Mouse (Mus musculus) intestine, embryonic 15.5 days (tissue): ENCODE data around the gene B9d2. TPM values are rescaled to one million over a fixed set of nuclear protein-coding genes. Genes with fewer than 3 reads are reported as not detected.

Experiments used
- ATAC-seq: fragments of 200-750 bp; cut with Nextera tagmentation; 2 replicates; pipeline ENCODE4 v1.8.0; 2017; ENCODE audit warnings: moderate TSS enrichment, moderate library complexity
- H3K27ac ChIP-seq: fragments of 300-500 bp; sonication (generic); 2 replicates; pipeline ENCODE4 v1.5.1; 2015; ENCODE audit warnings: mild to moderate bottlenecking, inconsistent platforms
- H3K27me3 ChIP-seq: fragments of 300-500 bp; sonication (generic); replicated peaks from 2 replicates; pipeline ENCODE4 v1.6.1; 2015; ENCODE audit warnings: inconsistent platforms
- H3K36me3 ChIP-seq: fragments of 300-500 bp; sonication (generic); 2 replicates; pipeline ENCODE4 v1.6.1; 2015; ENCODE audit warnings: inconsistent platforms
- H3K4me1 ChIP-seq: fragments of 300-500 bp; sonication (generic); replicated peaks from 2 replicates; pipeline ENCODE4 v1.6.1; 2015; ENCODE audit warnings: inconsistent platforms
- H3K4me2 ChIP-seq: fragments of 300-500 bp; sonication (generic); replicated peaks from 2 replicates; pipeline ENCODE4 v1.6.1; 2015; ENCODE audit warnings: mild to moderate bottlenecking, inconsistent platforms
- H3K4me3 ChIP-seq: fragments of 300-500 bp; sonication (generic); replicated peaks from 2 replicates; pipeline ENCODE4 v1.5.1; 2015; ENCODE audit warnings: inconsistent platforms
- H3K9ac ChIP-seq: fragments of 300-500 bp; sonication (generic); 2 replicates; pipeline ENCODE4 v1.6.1; 2015; ENCODE audit warnings: inconsistent platforms
- H3K9me3 ChIP-seq: fragments of 300-500 bp; sonication (generic); 2 replicates; pipeline ENCODE4 v1.6.1; 2016; ENCODE audit warnings: inconsistent platforms
- WGBS: fragments of 180-500 bp; shearing (Covaris S2); methylation state at CpG from one replicate; pipeline ENCODE4 v1.1.7; 2015; 5-methylcytosine and 5-hydroxymethylcytosine counted together
- polyA plus RNA-seq: library from polyadenylated mRNA; unstranded; fragments of >200 nt; fragmentation: Nextera tagmentation; extraction: Ambion mirVana; gene quantifications from 2 replicates; pipeline ENCODE4 v1.2.1, GENCODE M21; 2015

The B9d2 gene
- polyA plus RNA-seq, 1 experiment from 2014 or later = 22.4 TPM

DNA sequence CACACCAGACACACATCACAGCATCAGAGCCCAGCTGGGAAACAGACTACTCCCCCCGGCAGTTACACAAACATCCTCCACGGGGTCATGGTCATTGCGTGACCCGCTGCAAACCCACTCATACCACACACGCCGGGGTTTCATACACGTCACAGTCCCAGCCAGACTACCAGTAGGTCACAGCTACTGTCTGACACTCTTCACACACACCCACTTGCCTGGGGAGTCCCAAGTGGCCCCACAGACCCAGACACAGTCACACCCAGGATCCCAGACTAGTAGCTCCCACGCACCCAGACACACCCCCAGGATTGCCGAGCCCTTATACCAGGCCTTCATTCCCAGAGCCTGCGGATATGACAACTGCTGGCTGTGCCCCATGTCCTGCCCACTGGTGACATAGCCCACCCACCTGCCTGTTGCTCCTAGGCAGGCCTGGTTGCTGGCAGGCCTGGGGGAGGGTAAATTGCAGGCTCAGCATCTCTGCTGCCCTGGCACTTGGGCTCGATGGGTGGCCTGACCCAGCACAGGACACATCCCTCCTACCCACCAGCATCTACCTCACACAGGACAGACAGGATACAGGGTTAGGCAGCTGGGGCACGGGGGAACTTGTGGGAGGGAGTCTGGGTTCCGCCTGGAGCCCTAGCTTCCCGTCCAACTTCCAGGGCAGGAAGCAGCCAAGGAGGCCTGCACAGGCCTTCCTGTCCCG is 27.2 kb downstream of the B9d2 start:
- Histone ChIP-seq H3K4me1 (peaks cover 66% of the 10 kb centered on the region), H3K9ac (no peak overlapping the region), H3K4me2 (no peak overlapping the region), H3K36me3 (no peaks in the 10 kb centered on the region; the same call in 1 of the 2 replicates), H3K4me3 (no peak overlapping the region), H3K27ac (peak overlapping the region; percentile 54), H3K27me3 (0 out of 2 replicates have a peak, but pooled peaks cover 4% of the 10 kb centered on the region), H3K9me3 (no peaks in the 10 kb centered on the region)
- 41% methylated on average over 15 of the region's 15 CpGs for WGBS
- no peak for ATAC-seq

DNA sequence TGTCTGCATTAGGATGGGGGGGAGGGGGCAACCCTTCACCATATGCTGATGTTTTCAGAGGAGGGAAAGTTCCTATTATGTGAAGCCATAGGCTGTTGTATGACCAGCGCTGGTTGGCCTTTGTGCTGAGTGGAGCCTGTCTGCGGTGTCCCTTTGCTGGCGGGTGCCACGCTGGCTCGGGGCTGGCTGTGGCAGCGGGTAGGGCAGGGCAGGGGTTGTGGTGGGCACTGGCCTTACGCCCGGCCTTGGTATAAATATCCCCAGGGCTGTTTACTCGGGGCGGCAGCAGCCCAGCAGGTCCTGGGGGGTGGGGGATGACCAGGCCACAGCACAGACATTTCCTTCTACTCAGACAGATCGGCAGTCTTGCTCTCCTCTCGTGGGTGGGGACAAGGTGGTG is 29.4 kb downstream of the B9d2 start:
- H3K9ac ChIP-seq = peak overlapping the region; percentile 4; the same call in 1 of the 2 replicates

DNA sequence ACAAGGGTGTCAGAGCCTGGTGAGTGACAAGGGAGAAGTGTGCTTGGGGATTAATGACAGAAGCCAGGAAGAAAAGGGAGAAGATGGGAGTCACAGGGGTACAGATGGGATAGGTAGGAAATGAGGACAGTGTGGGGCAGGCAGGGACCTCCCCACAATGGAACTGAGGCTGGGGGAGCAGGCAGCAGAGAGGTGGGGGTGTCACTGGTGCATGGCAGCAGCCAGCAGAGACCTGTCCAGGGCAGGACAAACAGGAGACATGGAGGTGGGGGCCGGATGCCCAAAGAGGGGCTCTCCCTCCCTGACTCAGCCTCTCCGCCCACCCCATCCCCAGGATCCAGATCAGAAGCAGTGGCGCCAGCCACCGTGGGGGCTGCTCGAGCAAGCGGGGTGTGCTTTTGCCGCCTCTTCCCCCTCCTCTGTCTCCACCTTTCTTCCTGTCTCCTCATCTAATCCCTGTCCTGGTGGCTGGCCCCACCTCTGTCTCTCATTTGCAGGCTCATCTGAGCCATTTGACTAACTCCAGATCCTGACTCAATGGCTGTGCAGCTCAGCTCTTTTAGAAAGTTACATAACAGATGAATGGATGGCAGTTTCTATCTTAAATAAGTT is 30.0 kb downstream of the B9d2 start:
- no peak overlapping the region for H3K4me3 ChIP-seq
- H3K9ac ChIP-seq = peak overlapping the region; percentile 4; the same call in 1 of the 2 replicates
- WGBS = 16% methylated on average over 6 of the region's 7 CpGs
- peak overlapping the region; percentile 26; the same call in 1 of the 2 replicates for H3K4me2 ChIP-seq
- H3K36me3 ChIP-seq = peaks cover 23% of the 10 kb centered on the region
- H3K27me3 ChIP-seq = no peaks in the 10 kb centered on the region
- ATAC-seq = no peak; the same call in 1 of the 2 replicates
- peaks cover 57% of the 10 kb centered on the region for H3K4me1 ChIP-seq
- H3K27ac ChIP-seq = 0 out of 2 replicates have a peak overlapping the region, but pooled peaks have one; percentile 22
- no peaks in the 10 kb centered on the region for H3K9me3 ChIP-seq

More for the DNA sequence above, 29.4 kb downstream of the B9d2 start:
- Histone ChIP-seq H3K4me2 (no peak overlapping the region), H3K27ac (no peak overlapping the region), H3K9me3 (no peaks in the 10 kb centered on the region), H3K36me3 (peaks cover 18% of the 10 kb centered on the region), H3K27me3 (no peaks in the 10 kb centered on the region), H3K4me1 (peaks cover 59% of the 10 kb centered on the region), H3K4me3 (no peak overlapping the region)
- no peak for ATAC-seq
- WGBS = 15% methylated on average over 12 of the region's 12 CpGs

- WGBS = 61% methylated on average over 5 of the region's 5 CpGs
- H3K4me2 ChIP-seq = no peak overlapping the region
- H3K27ac ChIP-seq = 0 out of 2 replicates have a peak overlapping the region, but pooled peaks have one; percentile 22
- H3K4me1 ChIP-seq = peaks cover 51% of the 10 kb centered on the region
- H3K36me3 ChIP-seq = peaks cover 28% of the 10 kb centered on the region
- no peak overlapping the region for H3K9ac ChIP-seq
- no peak overlapping the region for H3K4me3 ChIP-seq
- ATAC-seq = no peak
- H3K27me3 ChIP-seq = no peaks in the 10 kb centered on the region
- no peaks in the 10 kb centered on the region for H3K9me3 ChIP-seq
Measured at GRCm38 (mm10) chr7:25711165-25711564, 30.6 kb downstream of the B9d2 start.

DNA sequence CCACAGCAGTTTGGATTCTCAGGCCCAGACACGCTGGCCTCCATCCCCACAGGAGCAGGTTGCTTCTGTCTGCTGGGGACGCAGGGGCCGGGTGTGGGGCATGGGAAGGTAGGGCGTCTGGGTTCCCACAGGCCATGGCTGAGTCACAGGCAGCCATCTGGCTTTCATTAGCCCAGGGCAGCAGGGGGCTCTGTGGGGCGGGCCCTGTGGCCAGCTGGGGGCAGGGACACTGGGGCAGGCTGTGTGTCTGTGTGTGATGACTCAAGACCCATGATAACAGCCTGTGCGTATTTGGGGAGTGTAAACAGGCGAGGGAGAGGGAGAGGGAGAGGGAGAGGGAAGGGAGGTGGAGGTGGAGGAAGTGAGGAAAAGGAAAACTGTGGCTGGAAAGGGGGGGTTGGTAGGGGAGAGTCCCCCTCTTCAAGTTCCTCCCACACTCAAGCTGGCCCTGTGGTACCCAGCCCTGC is 31.2 kb downstream of the B9d2 start:
- 0 out of 2 replicates have a peak overlapping the region, but pooled peaks have one; percentile 36 for H3K27ac ChIP-seq
- ATAC-seq = peak; percentile 39
- H3K9me3 ChIP-seq = no peaks in the 10 kb centered on the region
- H3K4me2 ChIP-seq = no peak overlapping the region
- peaks cover 28% of the 10 kb centered on the region for H3K36me3 ChIP-seq
- WGBS = 13% methylated on average over 7 of the region's 7 CpGs
- H3K27me3 ChIP-seq = no peaks in the 10 kb centered on the region
- no peak overlapping the region for H3K9ac ChIP-seq
- no peak overlapping the region for H3K4me3 ChIP-seq
- H3K4me1 ChIP-seq = peaks cover 46% of the 10 kb centered on the region

GRCm38 (mm10) chr7:25712801-25713200 is 32.2 kb downstream of the B9d2 start:
- Histone ChIP-seq H3K9me3 (no peaks in the 10 kb centered on the region), H3K4me1 (peaks cover 40% of the 10 kb centered on the region), H3K4me2 (no peak overlapping the region), H3K9ac (no peak overlapping the region), H3K4me3 (no peak overlapping the region), H3K27me3 (no peaks in the 10 kb centered on the region), H3K36me3 (peaks cover 28% of the 10 kb centered on the region), H3K27ac (no peak overlapping the region)
- ATAC-seq = no peak
- 91% methylated on average over 9 of the region's 9 CpGs for WGBS

DNA sequence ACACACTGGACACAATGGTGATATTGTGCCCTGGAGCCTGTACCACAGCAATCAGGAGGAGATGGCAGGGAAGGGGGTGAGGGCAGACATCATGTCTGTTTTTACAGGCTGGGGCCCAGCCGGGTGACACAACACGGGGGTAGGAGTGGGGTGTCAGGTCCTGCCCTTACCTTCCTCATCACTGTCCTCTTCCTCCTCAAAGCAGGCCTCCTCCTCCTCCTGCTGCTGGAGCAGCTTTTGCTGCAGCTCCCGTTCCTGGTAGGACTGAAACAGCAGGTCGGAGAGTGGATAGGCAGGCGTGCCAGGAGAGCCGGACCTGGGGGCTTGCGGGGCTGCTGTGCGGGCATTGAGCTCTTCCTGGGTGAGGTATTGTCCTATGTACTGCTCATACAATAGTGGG is 34.0 kb downstream of the B9d2 start:
- Histone ChIP-seq H3K9me3 (no peaks in the 10 kb centered on the region), H3K4me2 (no peak overlapping the region), H3K4me3 (no peak overlapping the region), H3K36me3 (peaks cover 28% of the 10 kb centered on the region), H3K27me3 (no peaks in the 10 kb centered on the region), H3K27ac (no peak overlapping the region), H3K9ac (no peak overlapping the region), H3K4me1 (peaks cover 41% of the 10 kb centered on the region)
- WGBS = 95% methylated on average over 8 of the region's 8 CpGs
- ATAC-seq = no peak

- WGBS = 97% methylated on average over 22 of the region's 22 CpGs
- H3K4me1 ChIP-seq = peaks cover 29% of the 10 kb centered on the region
- H3K4me2 ChIP-seq = no peak overlapping the region
- no peak for ATAC-seq
- no peaks in the 10 kb centered on the region for H3K27me3 ChIP-seq
- H3K4me3 ChIP-seq = no peak overlapping the region
- no peak overlapping the region for H3K27ac ChIP-seq
- peaks cover 30% of the 10 kb centered on the region for H3K36me3 ChIP-seq
- no peaks in the 10 kb centered on the region for H3K9me3 ChIP-seq
- no peak overlapping the region for H3K9ac ChIP-seq
Measured at GRCm38 (mm10) chr7:25715731-25716271, 35.2 kb downstream of the B9d2 start.

DNA sequence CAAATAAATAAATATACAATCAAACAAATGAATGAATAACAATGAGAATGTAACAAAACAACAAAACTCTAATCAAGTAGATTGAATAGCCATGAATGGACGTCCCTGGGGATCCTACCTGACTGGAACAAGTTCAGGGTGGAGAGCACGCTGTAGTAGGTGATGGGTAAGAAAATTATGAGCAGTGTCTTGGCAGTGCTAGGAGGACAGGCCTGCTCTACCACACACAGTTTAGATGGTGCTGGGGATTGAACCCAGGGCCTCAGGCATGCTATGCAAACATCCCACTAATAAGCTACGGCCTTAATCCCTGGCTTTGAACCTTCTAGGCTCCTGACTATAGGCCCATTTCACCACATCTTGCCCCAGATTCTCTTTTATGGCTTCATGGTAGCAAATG is 36.9 kb downstream of the B9d2 start:
- H3K27ac ChIP-seq = no peak overlapping the region
- ATAC-seq = no peak
- no peaks in the 10 kb centered on the region for H3K27me3 ChIP-seq
- H3K4me3 ChIP-seq = no peak overlapping the region
- H3K9ac ChIP-seq = no peak overlapping the region
- WGBS = 86% methylated on average over 3 of the region's 3 CpGs
- peak overlapping the region; percentile 62 for H3K4me2 ChIP-seq
- peaks cover 14% of the 10 kb centered on the region; the same call in 1 of the 2 replicates for H3K4me1 ChIP-seq
- peaks cover 38% of the 10 kb centered on the region for H3K36me3 ChIP-seq
- no peaks in the 10 kb centered on the region for H3K9me3 ChIP-seq

DNA sequence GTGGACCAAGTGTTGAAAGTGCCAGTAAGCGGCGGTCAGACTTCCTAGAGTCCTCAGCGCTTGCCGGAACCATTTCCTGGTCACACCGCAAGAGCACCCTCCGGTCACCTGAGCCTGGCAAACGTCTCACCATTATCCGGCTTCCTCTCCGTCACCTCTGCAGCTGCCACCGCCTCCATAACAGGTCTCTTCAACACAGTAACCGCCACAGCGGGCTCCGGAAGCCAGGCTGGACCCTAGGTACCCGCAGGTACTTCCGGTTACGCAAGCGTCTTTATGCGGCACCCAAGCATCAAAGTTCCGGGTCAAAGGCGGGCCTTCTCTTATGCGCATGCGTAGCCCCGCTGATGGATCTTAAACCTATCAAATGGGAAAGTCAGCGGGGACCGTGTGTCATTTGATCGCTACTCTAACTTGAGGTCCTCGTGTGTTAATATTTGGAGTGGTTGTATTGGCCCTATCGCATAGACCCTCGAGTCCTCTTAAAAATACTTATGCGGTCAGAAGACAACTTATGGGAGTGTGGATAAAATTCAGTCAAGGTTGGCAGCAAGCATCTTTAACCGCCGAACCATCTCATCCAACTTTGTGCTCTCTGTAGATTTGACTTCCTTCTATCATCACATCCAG is 38.3 kb downstream of the B9d2 start, which contains the start of gene Ccdc97:
Gene Ccdc97, minus strand, starts transcription at position 301 of the 630 bp plus-strand sequence.
- Histone ChIP-seq H3K4me1 (peaks cover 13% of the 10 kb centered on the region; the same call in 1 of the 2 replicates), H3K4me3 (peak within 1 kb of the TSS; percentile 61), H3K9ac (peak within 1 kb of the TSS; percentile 64), H3K36me3 (peaks cover 43% of the 10 kb centered on the region), H3K9me3 (no peaks in the 10 kb centered on the region), H3K27me3 (no peaks in the 10 kb centered on the region), H3K27ac (peak within 1 kb of the TSS; percentile 64), H3K4me2 (peak within 1 kb of the TSS; percentile 62)
- peak; percentile 89 for ATAC-seq
- WGBS = 3% methylated on average over 32 of the region's 32 CpGs

DNA sequence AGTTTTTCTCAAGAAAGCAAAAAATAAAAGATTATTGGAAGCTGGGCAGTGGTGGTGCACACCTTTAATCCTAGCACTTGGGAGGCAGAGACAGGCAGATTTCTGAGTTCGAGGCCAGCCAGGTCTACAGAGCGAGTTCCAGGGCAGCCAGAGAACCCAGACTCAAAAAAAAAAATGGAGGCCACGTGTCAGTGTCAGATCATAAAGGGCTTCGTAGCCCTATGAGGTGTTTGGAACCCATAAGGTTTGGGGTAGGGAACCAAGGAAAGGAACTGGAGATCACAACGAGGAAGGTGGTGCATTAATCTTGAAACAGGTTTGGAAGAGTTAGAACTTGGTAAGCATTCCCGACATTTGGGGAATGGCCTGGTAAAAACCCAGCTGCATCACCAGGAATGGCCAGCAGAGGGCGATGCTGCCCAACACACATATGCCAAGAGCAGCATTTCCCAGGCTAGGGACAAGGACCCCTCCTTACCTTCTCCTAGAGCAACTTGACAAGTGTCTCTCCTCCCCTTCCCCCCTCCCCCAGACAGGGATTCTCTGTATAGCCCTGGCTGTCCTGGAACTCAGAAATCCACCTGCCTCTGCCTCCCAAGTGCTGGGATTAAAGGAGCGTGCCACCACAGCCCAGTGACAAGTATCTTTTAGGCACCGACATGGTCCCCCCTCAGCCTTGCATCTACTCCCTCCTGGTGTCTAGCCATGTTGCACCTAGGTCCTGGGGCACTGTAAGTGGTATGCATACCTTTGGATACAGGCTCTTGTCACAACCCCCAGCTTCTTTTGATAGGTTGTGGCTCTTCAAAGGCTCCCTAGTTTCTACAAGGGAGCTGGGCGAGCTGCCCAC is 39.4 kb downstream of the B9d2 start:
- Histone ChIP-seq H3K9ac (no peak overlapping the region), H3K4me2 (0 out of 2 replicates have a peak overlapping the region, but pooled peaks have one; percentile 62), H3K4me1 (peaks cover 13% of the 10 kb centered on the region; the same call in 1 of the 2 replicates), H3K9me3 (no peaks in the 10 kb centered on the region), H3K4me3 (no peak overlapping the region), H3K36me3 (peaks cover 44% of the 10 kb centered on the region), H3K27ac (peak overlapping the region; percentile 60; the same call in 1 of the 2 replicates), H3K27me3 (no peaks in the 10 kb centered on the region)
- WGBS = 61% methylated on average over 10 of the region's 10 CpGs
- ATAC-seq = peak; percentile 34
